Mouse (Mus musculus) midbrain, embryonic 14.5 days (tissue): ENCODE results near the gene Trpm1. TPM values are rescaled to one million over a fixed set of nuclear protein-coding genes. Genes with fewer than 3 reads are reported as not detected.

Experiments
- ATAC-seq: fragments of 200-750 bp; cut with Nextera tagmentation; 2 replicates; pipeline ENCODE4 v1.8.0; 2017; ENCODE audit warnings: moderate number of reproducible peaks, moderate library complexity; ENCODE audit not compliant: low FRiP score, low TSS enrichment
- DNase-seq: peaks from one replicate; pipeline ENCODE4 v3.0.0-alpha.2; 2015
- H3K27ac ChIP-seq: fragments of 300-500 bp; sonication (generic); replicated peaks from 2 replicates; pipeline ENCODE4 v1.5.1; 2014; ENCODE audit warnings: mild to moderate bottlenecking, low read depth, low read length, moderate library complexity
- H3K27me3 ChIP-seq: fragments of 300-500 bp; sonication (generic); 2 replicates; pipeline ENCODE4 v1.6.1; 2014; ENCODE audit warnings: low read length, control low read depth, mixed read lengths; ENCODE audit not compliant: control insufficient read depth, insufficient read depth
- H3K36me3 ChIP-seq: fragments of 300-500 bp; sonication (generic); 2 replicates; pipeline ENCODE4 v1.6.1; 2014; ENCODE audit warnings: low read length, control low read depth; ENCODE audit not compliant: control insufficient read depth, insufficient read depth
- H3K4me1 ChIP-seq: fragments of 300-500 bp; sonication (generic); 2 replicates; pipeline ENCODE4 v1.6.1; 2014; ENCODE audit warnings: mild to moderate bottlenecking, antibody characterized with exemption, low read length, control low read depth; ENCODE audit not compliant: control insufficient read depth, insufficient read depth
- H3K4me2 ChIP-seq: fragments of 300-500 bp; sonication (generic); 2 replicates; pipeline ENCODE4 v1.6.1; 2014; ENCODE audit warnings: mild to moderate bottlenecking, low read length, moderate library complexity
- H3K4me3 ChIP-seq: fragments of 300-500 bp; sonication (generic); replicated peaks from 2 replicates; pipeline ENCODE4 v1.5.1; 2014; ENCODE audit warnings: low read depth, low read length
- H3K9ac ChIP-seq: fragments of 300-500 bp; sonication (generic); replicated peaks from 2 replicates; pipeline ENCODE4 v1.6.1; 2014; ENCODE audit warnings: mild to moderate bottlenecking, low read length, moderate library complexity
- H3K9me3 ChIP-seq: fragments of 300-500 bp; sonication (generic); 2 replicates; pipeline ENCODE4 v1.6.1; 2016; ENCODE audit warnings: low read length, control low read depth, mixed read lengths; ENCODE audit not compliant: control insufficient read depth
- WGBS: fragments of 180-500 bp; shearing (Covaris S2); extraction: QIAGEN DNeasy Blood & Tissue Kit; methylation state at CpG from one replicate; pipeline ENCODE4 v1.1.7; 2014; 5-methylcytosine and 5-hydroxymethylcytosine counted together
- polyA plus RNA-seq: library from polyadenylated mRNA; unstranded; fragments of >200 nt; fragmentation: Nextera tagmentation; extraction: Ambion mirVana; gene quantifications from 2 replicates; pipeline ENCODE4 v1.2.1, GENCODE M21; 2014

The Trpm1 gene
- polyA plus RNA-seq, 1 experiment from 2014 or later: 0.93 TPM

DNA sequence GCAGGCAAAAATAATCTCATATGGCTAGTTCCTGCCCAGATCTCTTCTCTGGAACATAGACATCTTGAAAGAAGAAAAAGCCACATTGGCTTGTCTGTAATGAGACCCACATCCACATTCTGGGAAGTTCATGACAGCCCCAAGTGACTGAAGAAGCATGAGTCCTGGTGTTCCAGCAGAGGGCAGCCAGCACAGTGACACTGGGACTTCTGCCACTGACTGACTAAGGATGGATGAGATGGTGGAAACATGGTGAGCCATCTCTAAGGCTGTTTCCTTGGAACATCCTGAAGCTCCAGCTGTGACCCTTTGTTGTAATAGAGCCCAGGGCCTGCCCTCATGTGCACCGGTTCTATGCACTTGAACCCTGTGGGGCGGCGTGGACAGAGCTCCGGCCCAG is 25.7 kb downstream of the Trpm1 start:
- H3K27me3 ChIP-seq: no peaks in the 10 kb centered on the region
- H3K4me3 ChIP-seq: no peak overlapping the region
- no peaks in the 10 kb centered on the region for H3K4me1 ChIP-seq
- ATAC-seq (no peak), DNase-seq (no peak)
- no peaks in the 10 kb centered on the region for H3K36me3 ChIP-seq
- WGBS: 88% methylated on average over 4 of the region's 4 CpGs
- H3K27ac ChIP-seq: no peak overlapping the region
- H3K9me3 ChIP-seq: no peaks in the 10 kb centered on the region
- H3K4me2 ChIP-seq: no peak overlapping the region
- no peak overlapping the region for H3K9ac ChIP-seq

DNA sequence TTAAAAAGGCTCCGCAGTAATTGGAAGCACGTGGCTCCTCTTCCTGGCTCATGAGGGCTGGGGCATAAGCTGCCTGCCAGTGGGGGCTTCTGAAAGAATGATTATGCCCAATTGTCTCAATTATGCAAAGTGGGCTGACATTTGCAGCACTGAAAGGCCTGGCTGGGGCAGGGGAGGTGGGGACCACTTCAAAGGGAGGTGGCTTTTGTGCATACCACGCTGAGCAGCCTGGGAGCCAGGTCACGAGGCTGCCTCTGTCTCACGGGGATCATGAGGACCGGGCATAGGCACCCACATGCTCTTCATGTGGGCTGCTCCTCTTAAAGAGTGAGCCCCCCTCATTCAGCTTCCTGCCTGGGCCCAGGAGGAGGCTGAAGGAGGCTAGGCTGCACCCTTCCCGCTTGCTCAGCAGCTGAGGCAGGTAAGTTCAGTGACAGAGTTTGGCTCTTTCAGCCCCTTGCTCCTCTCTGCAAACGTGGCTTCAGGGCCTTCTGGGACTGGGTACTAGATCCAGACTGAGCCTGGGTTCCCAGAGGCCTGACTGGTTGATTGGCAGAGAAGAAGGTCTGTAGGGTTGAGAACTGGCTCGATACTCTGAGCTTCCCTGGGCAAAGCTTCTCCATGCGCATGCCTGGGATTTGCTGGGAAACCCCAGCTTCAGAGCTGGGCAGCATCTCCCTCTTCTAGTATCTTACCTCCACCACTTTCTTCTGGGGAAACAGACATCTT is 31.7 kb downstream of the Trpm1 start:
- H3K4me3 ChIP-seq: no peak overlapping the region
- H3K27ac ChIP-seq: peak overlapping the region; percentile 26; the same call in 1 of the 2 replicates
- 39% methylated on average over 10 of the region's 10 CpGs for WGBS
- H3K4me1 ChIP-seq: 0 out of 2 replicates have a peak, but pooled peaks cover 4% of the 10 kb centered on the region
- H3K9me3 ChIP-seq: no peaks in the 10 kb centered on the region
- peak; percentile 63; the same call in 1 of the 2 replicates for ATAC-seq
- no peak overlapping the region for H3K4me2 ChIP-seq
- no peak overlapping the region for H3K9ac ChIP-seq
- no peaks in the 10 kb centered on the region for H3K36me3 ChIP-seq
- peak; percentile 31 for DNase-seq
- no peaks in the 10 kb centered on the region for H3K27me3 ChIP-seq

DNA sequence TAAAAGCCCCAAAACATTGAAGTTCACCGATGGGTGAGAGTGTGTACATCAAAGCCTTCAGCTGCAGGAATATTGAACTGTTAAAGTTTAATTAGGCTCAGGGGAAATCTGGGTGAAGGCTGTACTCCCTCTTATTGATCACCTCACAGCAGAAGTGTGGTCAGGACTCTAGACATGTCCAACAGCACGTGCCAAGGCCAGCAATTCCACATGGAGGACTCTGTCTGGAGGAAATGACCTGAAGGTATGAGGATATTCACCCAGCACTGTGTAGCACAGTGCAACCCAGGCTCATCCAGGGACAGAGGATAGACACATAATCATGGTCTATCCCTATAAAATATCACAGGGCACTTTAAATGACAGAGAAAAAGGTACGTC is 32.3 kb downstream of the Trpm1 start:
- H3K9ac ChIP-seq: no peak overlapping the region
- 72% methylated on average over 3 of the region's 3 CpGs for WGBS
- H3K4me3 ChIP-seq: no peak overlapping the region
- ATAC-seq (no peak; the same call in 1 of the 2 replicates), DNase-seq (peak; percentile 8)
- H3K27ac ChIP-seq: no peak overlapping the region
- no peak overlapping the region for H3K4me2 ChIP-seq
- H3K9me3 ChIP-seq: no peaks in the 10 kb centered on the region
- H3K36me3 ChIP-seq: no peaks in the 10 kb centered on the region
- no peaks in the 10 kb centered on the region for H3K27me3 ChIP-seq
- H3K4me1 ChIP-seq: 0 out of 2 replicates have a peak, but pooled peaks cover 4% of the 10 kb centered on the region

DNA sequence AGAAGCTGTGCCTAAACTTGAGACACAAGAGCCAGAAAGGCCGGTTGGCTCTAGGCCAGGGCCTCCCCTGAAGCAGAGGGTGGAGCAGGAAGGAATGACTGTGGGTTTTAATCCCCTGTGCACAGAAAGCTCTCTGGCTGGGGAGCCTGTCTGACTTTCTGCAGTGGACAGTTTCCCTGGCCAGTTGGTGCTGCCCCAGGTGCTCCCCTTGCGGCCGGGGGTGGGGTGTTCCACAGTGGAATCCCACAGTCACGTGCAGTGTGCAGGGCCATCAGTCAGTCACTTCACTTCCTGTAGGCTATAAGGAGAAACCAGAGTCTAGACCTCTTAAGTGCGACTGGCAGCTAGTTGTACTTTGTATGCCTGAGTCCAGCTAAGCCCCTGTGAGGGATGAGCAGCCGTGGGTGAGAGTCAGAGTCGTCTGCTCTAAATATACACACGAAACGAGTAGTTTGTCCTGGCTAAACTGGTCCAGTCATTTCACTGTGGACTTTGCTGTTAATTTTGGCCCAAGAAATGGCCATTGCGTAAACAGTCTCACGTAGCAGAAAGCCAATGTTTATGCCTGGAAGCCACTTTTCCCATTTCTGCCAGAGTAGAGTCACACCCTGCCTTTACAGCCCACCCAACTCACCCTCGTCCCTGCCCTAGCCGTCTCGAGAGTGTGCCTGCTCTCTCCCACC is 38.8 kb downstream of the Trpm1 start:
- Histone ChIP-seq H3K4me1 (peaks cover 6% of the 10 kb centered on the region; the same call in 1 of the 2 replicates), H3K9ac (no peak overlapping the region), H3K36me3 (no peaks in the 10 kb centered on the region), H3K27ac (no peak overlapping the region), H3K4me2 (no peak overlapping the region), H3K9me3 (no peaks in the 10 kb centered on the region), H3K4me3 (no peak overlapping the region), H3K27me3 (no peaks in the 10 kb centered on the region)
- DNase-seq (peak; percentile 20), ATAC-seq (no peak)
- WGBS: 53% methylated on average over 14 of the region's 14 CpGs

DNA sequence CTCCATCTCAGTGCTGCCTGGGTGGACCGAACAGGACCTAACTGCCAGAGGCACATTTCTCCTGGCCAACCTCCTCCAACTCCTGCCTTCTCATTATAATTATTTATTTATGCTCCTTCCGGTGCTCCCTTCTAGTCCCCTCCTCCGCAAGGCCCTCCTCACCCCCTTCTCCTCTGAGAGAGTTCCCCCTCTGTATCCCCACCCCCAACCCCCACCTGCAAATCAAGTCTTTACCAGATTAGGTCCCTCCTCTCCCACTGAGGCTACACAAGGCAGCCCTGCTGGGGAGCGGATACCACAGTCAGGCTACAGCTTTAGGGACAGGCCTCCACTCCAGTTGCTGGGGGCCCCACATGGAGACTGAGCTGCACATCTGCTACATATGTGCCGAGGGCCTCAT is 39.8 kb downstream of the Trpm1 start:
- H3K27me3 ChIP-seq: no peaks in the 10 kb centered on the region
- H3K9ac ChIP-seq: no peak overlapping the region
- no peak for ATAC-seq
- DNase-seq: no peak
- H3K27ac ChIP-seq: no peak overlapping the region
- H3K4me1 ChIP-seq: peaks cover 6% of the 10 kb centered on the region; the same call in 1 of the 2 replicates
- H3K4me2 ChIP-seq: no peak overlapping the region
- no peaks in the 10 kb centered on the region for H3K36me3 ChIP-seq
- 34% methylated on average over 5 of the region's 5 CpGs for WGBS
- H3K4me3 ChIP-seq: no peak overlapping the region
- no peaks in the 10 kb centered on the region for H3K9me3 ChIP-seq

DNA sequence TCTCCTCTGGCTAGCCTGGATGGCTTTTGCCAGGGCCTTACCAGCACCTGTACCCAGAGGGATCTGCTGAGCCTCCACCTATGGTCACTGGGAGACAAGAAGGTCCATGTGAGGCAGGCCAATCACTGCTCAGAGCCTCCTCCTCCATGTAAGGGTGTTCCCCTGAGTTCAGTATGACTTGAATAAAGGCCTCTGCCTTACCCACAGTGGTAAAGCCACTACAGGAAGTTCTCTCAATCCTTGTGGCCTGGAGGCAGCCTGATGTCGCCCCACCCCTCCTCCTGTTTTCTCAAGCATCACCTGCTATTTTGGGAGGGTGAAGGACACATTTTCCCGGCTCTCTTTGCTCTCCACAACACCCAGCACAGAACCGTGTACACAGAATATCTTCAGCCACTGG is 42.5 kb downstream of the Trpm1 start:
- no peaks in the 10 kb centered on the region for H3K36me3 ChIP-seq
- H3K4me2 ChIP-seq: no peak overlapping the region
- H3K27me3 ChIP-seq: no peaks in the 10 kb centered on the region
- no peak overlapping the region for H3K9ac ChIP-seq
- peaks cover 6% of the 10 kb centered on the region; the same call in 1 of the 2 replicates for H3K4me1 ChIP-seq
- H3K9me3 ChIP-seq: no peaks in the 10 kb centered on the region
- H3K4me3 ChIP-seq: no peak overlapping the region
- H3K27ac ChIP-seq: no peak overlapping the region
- ATAC-seq (no peak), DNase-seq (no peak)
- WGBS: 87% methylated on average over 3 of the region's 3 CpGs

DNA sequence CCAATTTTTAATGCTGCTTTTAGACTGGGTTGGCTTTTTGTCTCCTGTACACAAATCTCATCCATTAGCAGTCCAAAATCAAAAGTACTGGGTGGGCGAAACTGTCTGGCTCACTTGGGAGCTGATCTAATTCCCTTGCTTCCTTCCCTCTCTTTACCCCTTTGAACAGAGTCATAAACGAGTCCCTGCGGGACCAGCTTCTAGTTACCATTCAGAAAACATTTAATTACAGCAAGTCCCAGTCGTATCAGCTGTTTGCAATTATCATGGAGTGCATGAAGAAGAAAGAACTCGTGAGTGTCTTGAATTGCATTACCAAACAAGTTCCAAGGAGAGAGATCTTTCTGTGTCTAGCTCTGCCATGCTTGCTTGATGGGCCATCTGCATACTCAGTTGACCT is 55.1 kb downstream of the Trpm1 start:
- Histone ChIP-seq H3K4me2 (no peak overlapping the region), H3K4me3 (no peak overlapping the region), H3K9ac (no peak overlapping the region), H3K36me3 (no peaks in the 10 kb centered on the region), H3K27ac (no peak overlapping the region), H3K4me1 (no peaks in the 10 kb centered on the region), H3K9me3 (no peaks in the 10 kb centered on the region), H3K27me3 (no peaks in the 10 kb centered on the region)
- peak; percentile 31 for DNase-seq
- ATAC-seq: no peak
- WGBS: 71% methylated on average over 5 of the region's 5 CpGs

DNA sequence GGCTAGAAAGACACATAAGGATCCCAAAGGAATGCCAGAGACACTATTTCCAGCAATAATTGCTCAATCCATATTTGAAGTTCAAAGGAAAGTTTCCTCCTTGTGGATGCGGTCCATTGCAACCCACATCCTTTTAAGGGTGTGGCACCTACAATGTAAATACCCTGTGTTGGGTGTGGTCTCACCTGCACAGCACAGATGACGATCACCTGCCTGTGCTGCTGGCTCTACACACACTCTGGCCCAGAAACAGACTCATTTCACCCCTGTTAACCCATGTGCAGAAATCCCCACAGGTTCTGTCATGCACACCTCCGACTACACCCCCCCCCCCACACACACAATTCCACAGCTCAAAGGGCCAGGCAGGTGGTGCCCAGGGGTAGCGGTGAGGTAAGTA is 59.2 kb downstream of the Trpm1 start:
- H3K27me3 ChIP-seq: no peaks in the 10 kb centered on the region
- H3K9ac ChIP-seq: no peak overlapping the region
- 92% methylated on average over 4 of the region's 4 CpGs for WGBS
- H3K36me3 ChIP-seq: no peaks in the 10 kb centered on the region
- no peaks in the 10 kb centered on the region for H3K4me1 ChIP-seq
- ATAC-seq (no peak), DNase-seq (no peak)
- H3K4me2 ChIP-seq: no peak overlapping the region
- H3K27ac ChIP-seq: no peak overlapping the region
- no peaks in the 10 kb centered on the region for H3K9me3 ChIP-seq
- H3K4me3 ChIP-seq: no peak overlapping the region

DNA sequence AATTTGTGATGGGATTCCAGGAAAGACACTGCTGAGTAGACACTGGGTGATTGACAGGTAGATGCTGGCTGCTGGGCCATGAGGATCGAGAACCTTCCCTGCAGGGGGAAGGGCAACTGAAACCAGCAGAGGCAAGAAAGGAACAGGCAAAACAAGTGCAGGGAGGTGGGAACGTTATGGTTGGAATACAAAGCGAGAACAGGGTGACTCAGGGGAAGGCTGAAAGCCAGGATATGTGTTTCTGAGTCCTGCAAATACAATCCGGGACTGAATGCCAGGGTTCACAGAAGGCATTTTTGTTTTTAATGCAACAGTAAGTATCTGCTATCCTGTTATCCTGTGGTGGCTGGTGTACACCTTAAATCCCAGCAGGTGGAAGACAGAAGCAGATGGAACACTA is 60.4 kb downstream of the Trpm1 start:
- no peak overlapping the region for H3K4me3 ChIP-seq
- WGBS: 61% methylated on average over 4 of the region's 4 CpGs
- ATAC-seq: no peak

More for the DNA sequence above, 60.4 kb downstream of the Trpm1 start:
- Histone ChIP-seq H3K27me3 (no peaks in the 10 kb centered on the region), H3K9ac (no peak overlapping the region), H3K4me1 (no peaks in the 10 kb centered on the region), H3K4me2 (no peak overlapping the region), H3K27ac (no peak overlapping the region), H3K9me3 (no peaks in the 10 kb centered on the region), H3K36me3 (no peaks in the 10 kb centered on the region)
- no peak for DNase-seq
